Mouse (Mus musculus): ENCODE results near the gene Fhit.

Fhit gene

GRCm38 (mm10) chr14:10680041-10680440, 481.8 kb downstream of the Fhit start:
- no peak for DNase-seq

GRCm38 (mm10) chr14:10679638-10680037, 482.2 kb downstream of the Fhit start:
- no peak for DNase-seq

- DNase-seq, result no peak
Measured at GRCm38 (mm10) chr14:10677627-10678026, 484.2 kb downstream of the Fhit start.

DNA sequence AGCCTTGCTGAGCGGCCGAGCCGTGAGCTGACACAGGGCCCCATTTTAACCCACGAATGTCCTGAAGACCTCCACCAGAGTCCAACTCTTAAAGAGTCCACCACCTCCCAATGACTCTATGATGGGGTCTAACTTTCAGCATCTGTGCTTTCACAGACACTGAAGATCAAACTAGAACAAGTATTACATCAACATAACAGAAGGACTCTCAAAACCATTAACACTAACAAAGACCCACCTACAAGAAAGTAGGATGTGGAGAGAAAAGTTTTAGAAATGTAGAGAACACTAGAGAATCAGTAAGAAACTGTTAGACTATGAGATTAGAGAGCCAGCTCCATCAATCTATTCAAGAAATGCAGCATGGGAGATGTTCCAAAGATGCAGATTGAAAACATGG, 501.6 kb downstream of the Fhit start:
- no peak for DNase-seq

DNA sequence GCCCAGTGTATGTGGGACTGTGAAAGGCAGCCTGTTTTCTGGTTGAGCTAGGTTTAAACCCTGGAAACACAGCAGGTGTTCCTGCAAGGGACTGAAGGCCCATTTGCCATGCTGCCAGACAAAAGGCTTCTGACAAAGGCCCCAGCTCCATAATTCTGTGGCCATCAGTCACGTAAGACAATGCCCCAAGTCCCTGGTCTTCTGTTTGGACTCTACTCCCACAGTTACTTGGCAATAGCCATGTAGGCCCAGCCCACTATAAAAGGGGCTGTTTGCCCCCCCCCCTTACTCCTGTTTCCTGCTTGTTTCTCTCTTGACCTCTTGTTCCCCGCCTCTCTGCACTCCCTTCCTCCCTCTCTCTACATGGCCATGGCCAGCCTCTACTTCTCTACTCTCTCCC, 502.5 kb downstream of the Fhit start:
- DNase-seq, result no peak

- DNase-seq, result no peak
Measured at GRCm38 (mm10) chr14:10658219-10658618, 503.6 kb downstream of the Fhit start.

- no peak for DNase-seq
Measured at GRCm38 (mm10) chr14:10657364-10657763, 504.5 kb downstream of the Fhit start.

GRCm38 (mm10) chr14:10655842-10656241, 506.0 kb downstream of the Fhit start:
- DNase-seq, result peak; percentile 37

DNA sequence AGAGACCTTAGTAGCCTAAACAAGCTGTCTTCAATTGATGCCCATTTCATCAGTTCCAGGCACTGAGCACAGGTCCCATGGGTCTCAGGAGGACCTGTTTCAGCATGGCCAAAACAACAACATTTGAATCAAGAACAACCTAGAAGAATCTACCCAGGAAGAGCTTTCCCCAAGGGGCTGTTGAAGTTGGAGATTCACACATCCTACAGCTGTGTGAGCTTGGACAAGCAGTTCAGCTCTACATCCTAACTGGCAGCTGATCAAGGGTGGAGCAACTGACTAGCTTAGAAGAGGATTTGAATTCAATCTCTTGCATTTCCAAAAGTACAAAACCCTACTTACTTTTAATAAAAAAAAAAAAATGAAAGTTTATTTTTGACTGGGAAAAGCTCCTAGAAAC, 514.0 kb downstream of the Fhit start:
- DNase-seq, result no peak

DNA sequence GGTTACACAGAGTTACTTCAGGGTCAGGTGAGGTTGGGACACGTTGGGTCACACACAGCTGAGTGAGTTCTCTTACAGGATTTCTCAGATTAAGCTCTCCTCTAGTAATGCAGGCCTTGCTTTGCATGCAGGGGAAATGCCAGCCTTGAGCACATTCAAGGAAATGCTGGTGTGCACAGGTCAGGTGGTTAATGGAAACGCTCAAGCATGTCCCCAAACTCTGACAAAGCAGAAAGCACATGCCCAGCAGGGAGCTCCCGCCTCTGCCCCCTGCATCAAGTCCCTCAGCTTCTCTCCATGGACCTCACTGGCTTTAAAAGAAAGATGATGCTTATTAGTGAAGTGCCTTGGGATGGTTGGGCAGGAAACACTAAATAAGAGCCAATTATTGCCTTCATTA, 530.1 kb downstream of the Fhit start:
- DNase-seq, result no peak

DNA sequence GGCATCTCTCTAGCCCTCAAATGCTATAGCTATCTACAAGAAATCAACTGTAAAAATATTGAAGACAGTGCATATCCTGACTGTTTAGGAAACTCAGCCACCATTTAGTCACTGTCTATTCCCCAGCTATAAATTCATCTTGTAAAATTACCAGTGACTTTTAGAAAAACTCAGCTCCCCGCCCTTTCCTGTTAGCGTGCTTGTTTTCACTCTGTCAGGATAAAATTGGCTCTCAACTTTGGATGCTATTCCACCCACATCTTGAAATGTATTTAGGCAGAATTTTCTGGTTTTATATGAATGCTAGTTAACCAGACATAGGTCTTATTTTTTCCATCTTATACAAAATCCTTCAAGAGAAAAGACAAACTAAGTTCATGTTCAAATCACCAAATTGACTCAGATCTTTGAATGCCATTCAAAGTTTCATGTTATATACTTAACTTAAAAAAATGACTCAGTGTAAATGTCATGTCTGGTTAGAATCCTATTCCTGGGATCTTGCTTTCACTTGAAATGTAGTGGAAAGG, 530.9 kb downstream of the Fhit start:
- no peak for DNase-seq

- no peak for DNase-seq
Measured at GRCm38 (mm10) chr14:10593467-10593866, 568.4 kb downstream of the Fhit start.

DNA sequence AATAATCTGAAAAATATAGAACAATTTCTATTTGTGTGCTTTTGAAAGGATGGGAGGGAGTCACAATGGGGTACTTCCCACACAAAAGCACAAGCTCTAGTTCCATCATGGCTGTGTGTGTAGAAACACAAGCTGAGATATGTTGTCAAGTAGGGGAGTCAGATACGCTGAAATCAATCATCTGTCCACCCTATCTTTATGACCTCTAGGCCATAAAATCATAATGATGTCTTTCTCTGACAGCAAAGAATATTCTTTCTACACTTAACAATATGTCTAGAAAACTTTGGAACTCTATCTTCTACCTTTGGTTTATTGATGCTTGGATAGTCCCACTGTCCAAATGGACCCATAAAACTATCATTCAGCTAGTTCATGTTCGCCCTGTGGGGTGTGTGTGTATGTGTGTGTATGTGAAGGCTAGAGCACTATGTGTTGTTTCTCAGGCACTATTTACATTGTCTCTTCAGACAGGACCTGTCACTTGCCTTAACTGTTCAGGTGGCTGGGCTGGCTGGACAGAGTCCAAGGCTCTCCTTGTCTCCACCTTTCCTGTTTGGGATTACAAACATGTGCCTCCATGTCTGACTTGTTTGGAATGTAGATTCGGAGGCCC, 592.8 kb downstream of the Fhit start:
- DNase-seq, result no peak

DNA sequence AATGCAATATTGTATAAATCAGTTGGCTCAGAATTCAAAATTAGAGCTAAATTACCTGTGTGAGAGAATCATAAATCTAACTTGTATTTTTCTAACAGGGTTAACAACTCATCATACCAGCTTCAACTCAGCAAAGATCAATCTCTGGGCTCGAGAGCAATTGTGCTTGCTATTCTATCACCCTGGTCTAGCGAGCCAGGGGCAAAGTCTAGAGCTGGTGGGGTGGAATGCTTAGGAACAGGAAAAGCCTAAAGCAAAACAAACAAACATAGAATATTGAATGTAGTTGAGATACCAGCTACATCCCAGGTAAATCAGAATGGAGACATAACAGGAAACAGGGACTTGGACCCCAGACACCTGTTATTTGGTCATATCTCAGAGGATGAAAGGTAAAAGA, 594.1 kb downstream of the Fhit start:
- DNase-seq, result no peak

DNA sequence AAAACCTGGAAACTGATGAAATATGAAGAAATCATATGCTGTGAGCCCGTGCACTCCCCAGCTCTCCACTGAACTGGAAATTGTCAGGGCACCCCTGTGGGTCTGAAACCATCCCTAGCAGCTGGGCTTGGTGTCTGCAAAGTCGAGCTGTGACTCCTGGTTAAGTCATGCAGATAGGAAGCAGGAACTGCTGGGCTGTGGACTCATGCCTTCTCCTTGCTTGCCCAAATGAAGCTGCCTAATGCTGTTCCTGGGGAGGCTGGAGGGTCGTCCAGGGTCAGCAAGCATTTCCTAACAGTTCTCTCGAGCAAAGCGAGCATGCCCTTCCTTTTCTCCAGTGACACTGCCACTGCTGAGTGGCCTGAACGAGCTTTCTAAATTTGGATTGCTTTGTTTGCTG, 607.1 kb downstream of the Fhit start:
- DNase-seq, result peak; percentile 6

GRCm38 (mm10) chr14:10548632-10549031, 613.2 kb downstream of the Fhit start:
- no peak for DNase-seq

GRCm38 (mm10) chr14:10545916-10546315, 615.9 kb downstream of the Fhit start:
- DNase-seq, result no peak

- DNase-seq, result no peak
Measured at GRCm38 (mm10) chr14:10534862-10535261, 627.0 kb downstream of the Fhit start.

DNA sequence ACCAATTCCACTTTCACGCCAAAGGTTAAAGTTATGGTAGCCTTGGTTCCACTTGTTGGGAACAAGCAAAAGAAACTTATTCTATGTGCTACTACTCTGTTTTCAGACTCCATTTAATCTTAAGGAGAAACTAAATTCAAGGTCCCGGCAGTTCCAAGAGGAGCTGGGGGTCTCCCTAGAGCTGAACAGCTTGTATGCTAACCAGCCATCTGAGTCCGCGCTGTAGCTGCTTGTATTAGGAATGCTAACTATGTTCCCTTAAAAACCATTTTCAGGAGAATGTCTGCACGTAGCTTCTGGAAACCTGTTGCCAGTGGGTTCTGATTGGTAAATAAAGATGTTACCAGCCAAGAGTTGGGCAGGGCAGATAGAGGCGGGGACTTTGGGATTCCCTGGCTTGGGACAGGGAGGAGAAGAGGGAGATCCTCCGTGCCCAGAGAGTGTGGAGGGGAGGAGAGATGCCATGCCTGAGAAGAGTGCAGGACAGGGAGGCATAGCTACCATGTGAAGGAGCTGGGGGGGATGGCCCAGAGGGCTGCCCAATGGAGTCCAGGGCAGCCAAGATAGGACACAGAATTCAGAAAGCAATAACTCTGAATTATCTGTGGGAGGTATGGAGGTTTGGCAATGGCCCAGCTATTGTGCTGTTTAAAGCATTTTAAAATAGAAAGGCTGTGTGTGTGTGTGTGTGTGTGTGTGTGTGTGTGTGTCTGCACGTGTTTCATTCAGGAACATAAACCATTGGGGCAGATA, 629.9 kb downstream of the Fhit start:
- no peak for DNase-seq

- DNase-seq, result no peak
Measured at GRCm38 (mm10) chr14:10526800-10527199, 635.0 kb downstream of the Fhit start.

DNA sequence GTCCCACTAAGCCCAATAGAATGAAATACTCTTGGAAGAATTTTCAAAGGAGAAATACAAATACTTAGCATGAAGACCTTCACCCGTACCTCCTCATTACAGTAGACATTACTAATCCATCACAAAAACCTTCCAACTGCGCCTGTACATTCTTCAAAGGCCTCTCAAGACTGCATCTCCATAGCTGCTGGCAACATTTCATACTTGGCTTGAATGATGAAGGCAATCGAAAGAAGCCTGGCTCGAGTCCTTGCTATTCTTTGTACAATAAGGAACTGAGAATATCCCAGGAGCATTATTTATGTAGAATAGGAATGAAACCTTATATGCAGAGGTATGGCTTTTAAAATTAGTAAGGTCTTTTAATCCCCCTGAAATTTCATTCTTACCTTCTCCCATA, 636.0 kb downstream of the Fhit start:
- DNase-seq, result no peak

DNA sequence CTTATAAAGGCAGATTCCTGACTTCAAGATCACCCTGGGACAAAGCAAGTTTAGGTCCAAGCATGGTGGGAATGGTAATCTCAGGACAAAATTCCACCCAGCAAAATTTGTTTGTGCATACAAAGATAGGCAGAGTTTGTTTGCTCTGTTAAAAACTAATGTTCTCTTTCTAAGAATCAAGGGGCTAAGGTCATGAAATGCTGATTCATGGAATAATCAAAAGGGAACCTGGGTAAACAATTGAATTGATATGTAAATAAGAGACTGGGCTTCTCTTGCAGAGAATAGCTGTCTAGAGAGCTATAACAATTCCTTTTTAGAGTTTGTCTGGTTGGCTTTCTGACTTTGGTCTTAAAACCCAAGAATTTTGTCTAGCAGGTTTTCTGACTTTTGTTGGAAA, 647.8 kb downstream of the Fhit start:
- no peak for DNase-seq

GRCm38 (mm10) chr14:10509252-10509651, 652.6 kb downstream of the Fhit start:
- DNase-seq, result no peak

GRCm38 (mm10) chr14:10507560-10507959, 654.3 kb downstream of the Fhit start:
- DNase-seq, result no peak

DNA sequence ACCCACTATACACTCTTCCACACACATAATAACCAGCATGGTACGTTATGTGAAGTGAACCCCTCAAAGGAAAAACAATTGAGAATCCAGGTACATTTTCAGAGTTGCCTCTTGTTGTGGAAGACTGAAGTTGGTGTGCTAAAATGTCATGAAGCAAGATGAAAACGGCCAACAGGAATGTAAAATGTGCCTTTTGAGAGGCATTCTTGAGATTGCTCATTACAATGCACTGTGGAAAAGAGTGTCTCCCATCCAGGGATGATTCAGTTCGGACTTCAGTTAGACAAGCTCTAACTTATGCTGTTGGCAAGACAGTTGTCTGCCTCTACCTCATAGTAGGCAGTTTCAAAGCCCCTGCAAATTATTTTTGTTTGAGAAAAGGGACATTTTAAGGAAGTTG, 676.0 kb downstream of the Fhit start:
- DNase-seq, result no peak
